Mouse (Mus musculus) intestine, postnatal 0 days (tissue): ENCODE results near the gene Cnbp. TPM values are rescaled to one million over a fixed set of nuclear protein-coding genes. Genes with fewer than 3 reads are reported as not detected.
A peak's percentile ranks its signal among the peaks of the same experiment; 100 is the strongest.

Source experiments
- ATAC-seq: fragments of 200-750 bp; cut with Nextera tagmentation; 2 replicates; pipeline ENCODE4 v1.8.0; 2017; ENCODE audit warnings: mild to moderate bottlenecking, moderate TSS enrichment, moderate library complexity
- H3K27ac ChIP-seq: fragments of 300-500 bp; sonication (generic); 2 replicates; pipeline ENCODE4 v1.5.1; 2014; ENCODE audit warnings: mild to moderate bottlenecking, low read depth, low read length, moderate library complexity
- H3K27me3 ChIP-seq: fragments of 300-500 bp; sonication (generic); replicated peaks from 2 replicates; pipeline ENCODE4 v1.6.1; 2014; ENCODE audit warnings: low read length, mixed read lengths; ENCODE audit not compliant: control insufficient read depth, insufficient read depth
- H3K36me3 ChIP-seq: fragments of 300-500 bp; sonication (generic); 2 replicates; pipeline ENCODE4 v1.6.1; 2014; ENCODE audit warnings: mild to moderate bottlenecking, moderate library complexity; ENCODE audit not compliant: control insufficient read depth, insufficient read depth
- H3K4me1 ChIP-seq: fragments of 300-500 bp; sonication (generic); replicated peaks from 2 replicates; pipeline ENCODE4 v1.6.1; 2014; ENCODE audit warnings: antibody characterized with exemption, low read length, mixed read lengths; ENCODE audit not compliant: control insufficient read depth, insufficient read depth
- H3K4me2 ChIP-seq: fragments of 300-500 bp; sonication (generic); replicated peaks from 2 replicates; pipeline ENCODE4 v1.6.1; 2014; ENCODE audit warnings: low read depth, mild to moderate bottlenecking, moderate library complexity
- H3K4me3 ChIP-seq: fragments of 300-500 bp; sonication (generic); 2 replicates; pipeline ENCODE4 v1.5.1; 2014; ENCODE audit warnings: low read depth, low read length
- H3K9ac ChIP-seq: fragments of 300-500 bp; sonication (generic); 2 replicates; pipeline ENCODE4 v1.6.1; 2014; ENCODE audit warnings: mild to moderate bottlenecking, low read depth, low read length
- H3K9me3 ChIP-seq: fragments of 300-500 bp; sonication (generic); 2 replicates; pipeline ENCODE4 v1.6.1; 2016; ENCODE audit warnings: mixed run types; ENCODE audit not compliant: control insufficient read depth
- CTCF ChIP-seq: sonication (generic); IDR thresholded peaks from 2 replicates; pipeline ENCODE4 v1.5.1; 2016; ENCODE audit warnings: low read depth, mild to moderate bottlenecking, control low read depth, antibody characterized with exemption, moderate library complexity
- WGBS: fragments of 180-500 bp; shearing (Covaris S2); extraction: QIAGEN DNeasy Blood & Tissue Kit; methylation state at CpG from one replicate; pipeline ENCODE4 v1.1.7; 2014; 5-methylcytosine and 5-hydroxymethylcytosine counted together
- polyA plus RNA-seq: library from polyadenylated mRNA; unstranded; fragments of >200 nt; fragmentation: Nextera tagmentation; extraction: Ambion mirVana; gene quantifications from 2 replicates; pipeline ENCODE4 v1.2.1, GENCODE M21; 2015

Cnbp gene
- polyA plus RNA-seq, 1 experiment from 2014 or later: 395 TPM

GRCm38 (mm10) chr6:87835695-87836094 lies 15.2 kb downstream of the Cnbp start, which contains the start of gene Gm45140:
Gm45140 (minus strand) TSS chr6:87835795.
- H3K4me2 ChIP-seq: no peak within 1 kb of the TSS
- H3K9me3 ChIP-seq: no peaks in the 10 kb centered on the region
- WGBS: 93% methylated on average over 7 of the region's 7 CpGs
- H3K9ac ChIP-seq: no peak within 1 kb of the TSS
- no peaks in the 10 kb centered on the region for H3K27me3 ChIP-seq
- no peak within 1 kb of the TSS for H3K4me3 ChIP-seq
- ATAC-seq: no peak
- H3K4me1 ChIP-seq: no peaks in the 10 kb centered on the region
- H3K36me3 ChIP-seq: peaks cover 17% of the 10 kb centered on the region
- TF ChIP-seq CTCF: no peak
- H3K27ac ChIP-seq: no peak within 1 kb of the TSS

GRCm38 (mm10) chr6:87820366-87820765 lies 30.5 kb downstream of the Cnbp start:
- H3K27me3 ChIP-seq: no peaks in the 10 kb centered on the region
- no peaks in the 10 kb centered on the region for H3K4me1 ChIP-seq
- TF ChIP-seq CTCF: no peak
- H3K9me3 ChIP-seq: no peaks in the 10 kb centered on the region
- H3K27ac ChIP-seq: no peak overlapping the region
- H3K36me3 ChIP-seq: peaks cover 80% of the 10 kb centered on the region
- no peak for ATAC-seq
- no peak overlapping the region for H3K9ac ChIP-seq
- H3K4me3 ChIP-seq: no peak overlapping the region
- no peak overlapping the region for H3K4me2 ChIP-seq
- 92% methylated on average over 2 of the region's 2 CpGs for WGBS

- Histone ChIP-seq H3K36me3 (peaks cover 32% of the 10 kb centered on the region), H3K4me2 (no peak overlapping the region), H3K4me1 (0 out of 2 replicates have a peak, but pooled peaks cover 6% of the 10 kb centered on the region), H3K27ac (no peak overlapping the region), H3K27me3 (no peaks in the 10 kb centered on the region), H3K9me3 (no peaks in the 10 kb centered on the region), H3K4me3 (no peak overlapping the region), H3K9ac (no peak overlapping the region)
- ATAC-seq: no peak
- WGBS: 90% methylated on average over 5 of the region's 5 CpGs
- no peak for TF ChIP-seq CTCF
Measured at GRCm38 (mm10) chr6:87814486-87814885, 36.4 kb downstream of the Cnbp start.

GRCm38 (mm10) chr6:87812656-87813055 lies 38.2 kb downstream of the Cnbp start:
- H3K4me3 ChIP-seq: no peak overlapping the region; the same call in 1 of the 2 replicates
- WGBS: 87% methylated on average over 1 of the region's 1 CpGs
- no peak overlapping the region for H3K9ac ChIP-seq
- H3K36me3 ChIP-seq: peaks cover 14% of the 10 kb centered on the region
- H3K27ac ChIP-seq: peak overlapping the region; percentile 95
- 0 out of 2 replicates have a peak, but pooled peaks cover 8% of the 10 kb centered on the region for H3K4me1 ChIP-seq
- no peaks in the 10 kb centered on the region for H3K27me3 ChIP-seq
- ATAC-seq: no peak
- TF ChIP-seq CTCF: no peak
- H3K9me3 ChIP-seq: no peaks in the 10 kb centered on the region
- peak overlapping the region; percentile 87; the same call in 1 of the 2 replicates for H3K4me2 ChIP-seq

GRCm38 (mm10) chr6:87811675-87812338 lies 39.1 kb downstream of the Cnbp start, which contains the start of gene Rab43:
Rab43 (minus strand) TSS chr6:87812164.
- Histone ChIP-seq H3K9me3 (no peaks in the 10 kb centered on the region), H3K4me3 (peak within 1 kb of the TSS; percentile 89), H3K36me3 (0 out of 2 replicates have a peak, but pooled peaks cover 6% of the 10 kb centered on the region), H3K4me2 (peak within 1 kb of the TSS; percentile 87), H3K4me1 (0 out of 2 replicates have a peak, but pooled peaks cover 8% of the 10 kb centered on the region), H3K27me3 (no peaks in the 10 kb centered on the region), H3K27ac (peak within 1 kb of the TSS; percentile 95), H3K9ac (peak within 1 kb of the TSS; percentile 92)
- peak; percentile 93 for ATAC-seq
- under 1% methylated on average over 28 of the region's 56 CpGs for WGBS
- TF ChIP-seq CTCF: peak; percentile 61

- Histone ChIP-seq H3K4me1 (0 out of 2 replicates have a peak, but pooled peaks cover 8% of the 10 kb centered on the region), H3K27ac (peak overlapping the region; percentile 95), H3K36me3 (no peaks in the 10 kb centered on the region), H3K4me2 (peak overlapping the region; percentile 87), H3K27me3 (no peaks in the 10 kb centered on the region), H3K4me3 (peak overlapping the region; percentile 89), H3K9me3 (no peaks in the 10 kb centered on the region), H3K9ac (peak overlapping the region; percentile 92)
- under 1% methylated on average over 68 of the region's 77 CpGs for WGBS
- peak; percentile 7; the same call in 1 of the 2 replicates for ATAC-seq
- TF ChIP-seq CTCF: 0 out of 2 replicates have a peak, but pooled peaks have one; percentile 1
Measured at GRCm38 (mm10) chr6:87810713-87811669, 39.9 kb downstream of the Cnbp start.
